Mouse (Mus musculus) G1E (cell line): ENCODE measurements at regions not wholly inside any gene's neighbourhood (a gene's known extent, or its start where the extent isn't known, plus 50 kb on each side); places are given as distances from the start of the nearest gene placed in this dataset.

ENCODE experiments used
- CTCF ChIP-seq: IDR thresholded peaks from 2 replicates; pipeline ENCODE4 v1.5.1; 2012; ENCODE audit warnings: low read depth, low read length, inconsistent platforms, mixed read lengths
- GATA1 ChIP-seq: IDR thresholded peaks from 2 replicates; pipeline ENCODE4 v1.6.1; 2012; ENCODE audit warnings: borderline replicate concordance, low read length, inconsistent platforms, mixed read lengths
- GATA2 ChIP-seq: IDR thresholded peaks from 2 replicates; pipeline ENCODE4 v1.6.1; 2012; ENCODE audit warnings: low read depth, low read length, inconsistent platforms, borderline replicate concordance
- POLR2AphosphoS5 ChIP-seq: IDR thresholded peaks from 2 replicates; pipeline ENCODE4 v1.6.1; 2012; ENCODE audit warnings: low read depth, low read length, inconsistent platforms; ENCODE audit not compliant: insufficient replicate concordance

- TF ChIP-seq CTCF (no peak), POLR2AphosphoS5 (no peak), GATA1 (no peak), GATA2 (no peak)
These were observed 112.6 kb upstream of the Kazn start for GRCm38 (mm10) chr4:142351831-142352230.
